ENCODE assay signal across 11 mouse cellular contexts in genomic region chr2:144464799-144465760, GRCm38 (mm10).
DNase-seq lines count a peak whose midpoint lies in the region; ATAC-seq and TF ChIP-seq lines count a peak whose summit lies in the region.
"Had no signal": no experiment of that assay in that cellular context is flagged by ENCODE, and none has a peak within 500 bp of the region (broad histone marks: within the 10 kb centered on the region; RNA-seq: fewer than 3 reads in every experiment).

No protein-coding gene starts in this region.

- H3K27me3 ChIP-seq in midbrain, embryonic 14.5 days (ENCODE audit: control insufficient read depth, insufficient read depth, low read length) = no peaks in the 10 kb centered on the region

- WGBS in midbrain, embryonic 14.5 days = 75% methylated on average over 9 of the region's 9 CpGs

- H3K36me3 ChIP-seq in midbrain, embryonic 14.5 days (ENCODE audit: control insufficient read depth, insufficient read depth, low read length) = peaks cover 17% of the 10 kb centered on the region; the same call in 1 of the 2 replicates

- H3K4me1 ChIP-seq in midbrain, embryonic 14.5 days (ENCODE audit: control insufficient read depth, insufficient read depth, low read length) = no peaks in the 10 kb centered on the region; the same call in 1 of the 2 replicates

- DNase-seq in layer of hippocampus, adult 11-12 months (ENCODE audit: low spot score) = peak; percentile 63
- no peak for DNase-seq in layer of hippocampus, adult 9-10 months (ENCODE audit: low spot score)
- DNase-seq in adrenal gland, postnatal 14 days = peak; percentile 50
- peak; percentile 25 to 74 for DNase-seq in layer of hippocampus, adult 2 months (ENCODE audit: low spot score in 2 of 2)
- DNase-seq in right cerebral cortex, postnatal 10 days (ENCODE audit: low spot score in 2 of 2) = peak; percentile 36 to 58
- no peak for DNase-seq in lung, adult 18-20 months
- DNase-seq in urinary bladder, postnatal 36 days (ENCODE audit: low spot score in 2 of 2) = no peak
- no peak for DNase-seq in midbrain, embryonic 14.5 days
- DNase-seq: liver had no signal

- H3K4me2 ChIP-seq in midbrain, embryonic 14.5 days (ENCODE audit: low read length) = no peak overlapping the region

- no peak for ATAC-seq in midbrain, embryonic 14.5 days (ENCODE audit: low FRiP score, low TSS enrichment)
- ATAC-seq: lung, postnatal 0 days; midbrain, embryonic 16.5 days had no signal

- H3K9ac ChIP-seq in midbrain, embryonic 14.5 days (replicated peaks; ENCODE audit: low read length) = no peak overlapping the region

- no peak overlapping the region for H3K4me3 ChIP-seq in layer of hippocampus, adult 2 months
- no peak overlapping the region for H3K4me3 ChIP-seq in midbrain, embryonic 14.5 days (replicated peaks; ENCODE audit: low read depth, low read length)

- H3K9me3 ChIP-seq in midbrain, embryonic 14.5 days (ENCODE audit: control insufficient read depth, low read length) = no peaks in the 10 kb centered on the region

- peak overlapping the region; percentile 84 for H3K27ac ChIP-seq in layer of hippocampus, adult 2 months
- no peak overlapping the region for H3K27ac ChIP-seq in midbrain, embryonic 14.5 days (replicated peaks; ENCODE audit: low read depth, low read length)

- TF ChIP-seq CTCF in layer of hippocampus, adult 2 months (conservative IDR thresholded peaks at IDR 0.05) = no peak

Comparison
In these comparisons a context has a peak if more than half of its experiments do, and no peak if none do; other contexts are left out.
1. DNase-seq: peak in layer of hippocampus, adult 11-12 months (single experiment), adrenal gland, postnatal 14 days (single experiment), layer of hippocampus, adult 2 months (2 of 2) and right cerebral cortex, postnatal 10 days (2 of 2); none in layer of hippocampus, adult 9-10 months (single experiment), lung, adult 18-20 months (0 of 2), urinary bladder, postnatal 36 days (0 of 2) and midbrain, embryonic 14.5 days (single experiment).